Mouse (Mus musculus): ENCODE results near the gene Olfr340. TPM values are rescaled to one million over a fixed set of nuclear protein-coding genes. Genes with fewer than 3 reads are reported as not detected.
"Not testable (repeated sequence)": the region's sequence is repeated elsewhere in the genome, so short reads cannot be mapped to it uniquely, and the experiment has no call there.

Gene Olfr340
- polyA plus RNA-seq (2012; ENCODE audit: insufficient read depth, insufficient read length, missing spikeins) = not detected in 2 replicates

DNA sequence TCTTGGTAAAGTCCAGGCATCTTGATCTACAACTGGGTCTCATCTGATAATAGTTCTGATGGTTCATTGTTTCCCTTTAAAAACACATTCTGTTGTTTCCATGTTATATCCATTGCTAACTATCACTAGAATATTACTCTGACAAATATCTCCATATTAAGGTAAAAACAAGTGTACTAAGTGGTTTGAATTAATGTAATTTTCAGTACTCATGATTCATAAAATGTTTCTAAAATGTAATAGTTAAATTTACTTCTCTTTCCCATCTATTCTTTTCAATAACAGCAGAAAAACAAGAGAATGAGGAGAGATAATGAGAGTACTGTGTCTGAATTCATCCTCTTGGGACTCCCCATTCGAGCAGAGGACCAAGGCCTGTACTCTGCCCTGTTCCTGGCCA lies at the start of gene Olfr340:
TSS of gene Olfr340 (plus strand) at position 301 of the 400 bp plus-strand sequence.
- Histone ChIP-seq H3K4me1 (ENCODE audit: control insufficient read depth, insufficient read depth, low read length) (no peaks in the 10 kb centered on the region), H3K4me3 (ENCODE audit: insufficient read depth, low read length) (no peak within 1 kb of the TSS), H3K27ac (ENCODE audit: insufficient read depth, low read depth, low read length) (no peak within 1 kb of the TSS)
- no peak for TF ChIP-seq POLR2A (IDR thresholded peaks at IDR 0.05; ENCODE audit: borderline replicate concordance, low read depth, low read length)
- no peak for TF ChIP-seq CTCF (IDR thresholded peaks at IDR 0.05; ENCODE audit: low read depth, low read length)

DNA sequence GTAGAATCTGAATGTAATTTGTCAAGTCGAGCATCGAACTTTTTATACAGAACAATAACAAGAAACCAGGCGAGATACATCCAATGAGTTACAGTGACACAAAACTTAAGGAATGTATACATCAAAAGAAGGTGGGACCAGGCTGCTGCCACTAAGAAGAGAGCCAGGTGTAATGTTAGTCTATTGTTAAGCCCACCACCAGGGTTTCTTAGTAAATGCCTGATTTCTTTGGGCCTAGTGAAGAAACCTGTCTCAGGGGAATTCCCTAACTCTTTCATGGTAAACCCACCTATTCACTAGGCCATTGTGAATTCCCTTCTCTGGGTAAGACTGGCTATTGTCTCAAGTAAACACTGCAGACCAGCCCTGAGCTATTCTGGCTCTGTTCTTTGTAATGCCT lies 37.2 kb upstream of the Olfr340 start:
- H3K4me3 ChIP-seq (ENCODE audit: insufficient read depth, low read length); H3K4me1 ChIP-seq (ENCODE audit: control insufficient read depth, insufficient read depth, low read length); H3K27ac ChIP-seq (ENCODE audit: insufficient read depth, low read depth, low read length): not testable (repeated sequence)

DNA sequence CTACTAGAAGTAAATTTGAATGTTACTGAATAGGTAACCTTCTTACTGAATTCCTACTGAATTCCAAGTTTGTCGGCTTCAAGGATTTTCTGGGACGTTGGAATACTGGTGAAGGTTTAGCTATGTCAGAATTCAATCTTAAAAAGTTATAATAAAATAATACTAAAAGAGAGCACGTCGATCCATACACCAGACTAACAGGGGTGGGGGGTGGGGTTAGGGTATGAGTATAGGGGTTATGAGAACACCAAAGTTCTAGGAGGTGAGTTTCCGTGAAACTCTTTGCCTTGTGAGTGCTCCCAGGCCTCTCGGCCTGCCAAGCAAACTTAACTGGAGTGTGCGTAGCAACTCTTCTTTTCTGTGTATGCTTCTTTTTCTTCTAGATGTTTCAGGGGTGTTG lies 36.8 kb upstream of the Olfr340 start:
- H3K4me3 ChIP-seq (ENCODE audit: insufficient read depth, low read length); H3K4me1 ChIP-seq (ENCODE audit: control insufficient read depth, insufficient read depth, low read length); H3K27ac ChIP-seq (ENCODE audit: insufficient read depth, low read depth, low read length): not testable (repeated sequence)

DNA sequence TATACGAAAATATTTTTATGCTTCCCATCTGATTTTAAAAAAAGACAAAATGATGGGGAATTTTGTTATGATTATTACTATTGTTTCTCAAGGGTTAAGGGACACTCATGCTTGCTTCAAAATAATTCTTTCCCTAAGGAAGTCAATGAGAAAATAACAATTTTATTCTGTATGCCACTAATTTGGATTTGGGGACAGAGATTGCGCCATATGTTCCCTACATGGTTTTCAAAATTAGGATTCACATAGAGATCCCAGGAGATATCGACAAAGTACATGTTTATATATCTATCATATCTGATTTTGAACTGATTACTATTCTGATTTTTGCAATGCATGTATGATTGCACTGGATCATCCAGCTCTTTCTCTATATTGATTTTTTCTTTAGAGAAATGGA lies 33.7 kb upstream of the Olfr340 start, which contains the start of gene Olfr339:
TSS of gene Olfr339 (plus strand) at position 301 of the 400 bp plus-strand sequence.
- no peaks in the 10 kb centered on the region for H3K4me1 ChIP-seq (ENCODE audit: control insufficient read depth, insufficient read depth, low read length)
- no peak within 1 kb of the TSS for H3K4me3 ChIP-seq (ENCODE audit: insufficient read depth, low read length)
- TF ChIP-seq CTCF (IDR thresholded peaks at IDR 0.05; ENCODE audit: low read depth, low read length) = no peak
- no peak for TF ChIP-seq POLR2A (IDR thresholded peaks at IDR 0.05; ENCODE audit: borderline replicate concordance, low read depth, low read length)
- no peak within 1 kb of the TSS for H3K27ac ChIP-seq (ENCODE audit: insufficient read depth, low read depth, low read length)

DNA sequence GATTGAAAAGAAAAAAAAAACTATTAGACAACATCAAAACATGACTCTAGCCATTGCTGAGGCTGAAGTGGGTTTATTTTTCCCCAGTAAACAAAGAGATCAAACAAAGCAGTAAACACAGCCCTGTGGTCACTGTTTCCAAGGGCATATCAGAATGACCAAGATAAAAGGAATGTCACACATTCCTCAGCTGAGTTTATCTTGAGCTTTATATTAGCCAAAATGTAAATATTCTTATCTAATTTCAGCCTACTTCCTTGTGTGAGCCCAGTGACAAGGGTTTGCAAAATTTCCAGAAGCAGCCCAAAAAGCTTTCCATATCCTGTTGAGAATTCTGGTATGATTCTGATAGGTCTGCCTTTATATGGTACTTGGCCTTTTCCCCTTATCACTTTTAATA lies 21.2 kb downstream of the Olfr340 start:
- Histone ChIP-seq H3K4me3 (ENCODE audit: insufficient read depth, low read length) (no peak overlapping the region), H3K4me1 (ENCODE audit: control insufficient read depth, insufficient read depth, low read length) (no peaks in the 10 kb centered on the region), H3K27ac (ENCODE audit: insufficient read depth, low read depth, low read length) (no peak overlapping the region)
- TF ChIP-seq POLR2A (IDR thresholded peaks at IDR 0.05; ENCODE audit: borderline replicate concordance, low read depth, low read length) (no peak), CTCF (IDR thresholded peaks at IDR 0.05; ENCODE audit: low read depth, low read length) (no peak)

DNA sequence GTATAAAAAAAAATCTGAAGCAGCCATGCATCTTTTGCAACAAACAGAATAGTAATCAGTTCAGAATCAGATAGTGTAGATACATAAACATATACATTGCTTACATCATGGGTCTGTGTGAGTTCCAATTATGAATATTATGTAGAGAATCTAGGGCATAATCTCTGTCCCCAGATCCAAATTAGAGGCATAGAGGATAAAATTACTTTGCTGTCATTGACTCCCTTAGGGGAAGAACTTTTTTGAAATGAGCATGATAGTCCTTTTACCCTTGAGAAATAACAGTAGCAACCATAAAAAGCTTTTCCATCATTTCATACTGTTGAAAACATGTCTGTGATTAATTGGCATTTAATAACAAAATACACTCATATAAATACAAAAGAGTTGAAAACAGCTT lies 30.0 kb downstream of the Olfr340 start, which contains the start of gene Olfr341:
TSS of gene Olfr341 (minus strand) at position 101 of the 400 bp plus-strand sequence.
- Histone ChIP-seq H3K27ac (ENCODE audit: insufficient read depth, low read depth, low read length) (no peak within 1 kb of the TSS), H3K4me1 (ENCODE audit: control insufficient read depth, insufficient read depth, low read length) (no peaks in the 10 kb centered on the region), H3K4me3 (ENCODE audit: insufficient read depth, low read length) (no peak within 1 kb of the TSS)
- TF ChIP-seq CTCF (IDR thresholded peaks at IDR 0.05; ENCODE audit: low read depth, low read length) (no peak), POLR2A (IDR thresholded peaks at IDR 0.05; ENCODE audit: borderline replicate concordance, low read depth, low read length) (no peak)

Other genes with a start within 250 kb of the Olfr340 start
- gene Ptgs1, start 222.2 kb upstream of the Olfr340 start, polyA plus RNA-seq (2012; ENCODE audit: insufficient read depth, insufficient read length, missing spikeins) = 17.1 and 21.6 TPM in 2 replicates
- not detected in 2 replicates for gene Olfr338, start 79.1 kb upstream of the Olfr340 start, polyA plus RNA-seq (2012; ENCODE audit: insufficient read depth, insufficient read length, missing spikeins)
- not detected in 2 replicates for gene Olfr339, start 33.6 kb upstream of the Olfr340 start, polyA plus RNA-seq (2012; ENCODE audit: insufficient read depth, insufficient read length, missing spikeins)
- not detected in 2 replicates for gene Olfr341, start 29.9 kb downstream of the Olfr340 start, polyA plus RNA-seq (2012; ENCODE audit: insufficient read depth, insufficient read length, missing spikeins)
- not detected in 2 replicates for gene Olfr342, start 72.4 kb downstream of the Olfr340 start, polyA plus RNA-seq (2012; ENCODE audit: insufficient read depth, insufficient read length, missing spikeins)
- gene Olfr344, start 114.1 kb downstream of the Olfr340 start, polyA plus RNA-seq (2012; ENCODE audit: insufficient read depth, insufficient read length, missing spikeins) = 0.07 and 0.17 TPM in 2 replicates
- not detected in 2 replicates for gene Olfr345, start 187.5 kb downstream of the Olfr340 start, polyA plus RNA-seq (2012; ENCODE audit: insufficient read depth, insufficient read length, missing spikeins)
- not detected in 2 replicates for gene Olfr346, start 233.2 kb downstream of the Olfr340 start, polyA plus RNA-seq (2012; ENCODE audit: insufficient read depth, insufficient read length, missing spikeins)